Mouse (Mus musculus) limb, embryonic 12.5 days (tissue): ENCODE measurements around the gene Psd. TPM values are rescaled to one million over a fixed set of nuclear protein-coding genes. Genes with fewer than 3 reads are reported as not detected.

Experiments
- ATAC-seq: fragments of 200-750 bp; cut with Nextera tagmentation; 2 replicates; pipeline ENCODE4 v1.8.0; 2017; ENCODE audit warnings: low read depth, moderate TSS enrichment; ENCODE audit not compliant: insufficient number of reproducible peaks, insufficient read depth, low FRiP score, low TSS enrichment
- H3K27ac ChIP-seq: fragments of 300-500 bp; sonication (generic); 2 replicates; pipeline ENCODE4 v1.5.1; 2016; ENCODE audit warnings: mild to moderate bottlenecking, moderate library complexity
- H3K27me3 ChIP-seq: fragments of 300-500 bp; sonication (generic); 2 replicates; pipeline ENCODE4 v1.6.1; 2016; ENCODE audit warnings: mild to moderate bottlenecking, moderate library complexity
- H3K36me3 ChIP-seq: fragments of 300-500 bp; sonication (generic); 2 replicates; pipeline ENCODE4 v1.6.1; 2016; ENCODE audit warnings: mild to moderate bottlenecking, moderate library complexity
- H3K4me1 ChIP-seq: fragments of 300-500 bp; sonication (generic); replicated peaks from 2 replicates; pipeline ENCODE4 v1.6.1; 2016
- H3K4me2 ChIP-seq: fragments of 300-500 bp; sonication (generic); 2 replicates; pipeline ENCODE4 v1.6.1; 2016; ENCODE audit warnings: mild to moderate bottlenecking, moderate library complexity
- H3K4me3 ChIP-seq: fragments of 300-500 bp; sonication (generic); replicated peaks from 2 replicates; pipeline ENCODE4 v1.5.1; 2016; ENCODE audit warnings: mild to moderate bottlenecking
- H3K9ac ChIP-seq: fragments of 300-500 bp; sonication (generic); replicated peaks from 2 replicates; pipeline ENCODE4 v1.6.1; 2016; ENCODE audit warnings: mild to moderate bottlenecking, moderate library complexity
- H3K9me3 ChIP-seq: fragments of 300-500 bp; sonication (generic); 2 replicates; pipeline ENCODE4 v1.6.1; 2016; ENCODE audit warnings: mild to moderate bottlenecking, moderate library complexity
- WGBS: fragments of 180-500 bp; shearing (Covaris S2); methylation state at CpG from one replicate; pipeline ENCODE4 v1.1.7; 2016; 5-methylcytosine and 5-hydroxymethylcytosine counted together
- polyA plus RNA-seq: library from polyadenylated mRNA; unstranded; fragments of >200 nt; fragmentation: Nextera tagmentation; extraction: Ambion mirVana; gene quantifications from 2 replicates; pipeline ENCODE4 v1.2.1, GENCODE M21; 2016

Gene Psd
- polyA plus RNA-seq, result 2.8 and 3.0 TPM in 2 replicates

GRCm38 (mm10) chr19:46326756-46327305, at the start of gene Psd:
Gene Psd, minus strand, starts transcription at chr19:46327156.
- Histone ChIP-seq H3K9me3 (no peaks in the 10 kb centered on the region), H3K9ac (peak within 1 kb of the TSS; percentile 73), H3K4me2 (peak within 1 kb of the TSS; percentile 99), H3K4me3 (peak within 1 kb of the TSS; percentile 69), H3K27me3 (peaks cover 68% of the 10 kb centered on the region), H3K4me1 (peaks cover 33% of the 10 kb centered on the region), H3K27ac (peak within 1 kb of the TSS; percentile 84; the same call in 1 of the 2 replicates), H3K36me3 (peaks cover 15% of the 10 kb centered on the region)
- no peak for ATAC-seq
- WGBS, result under 1% methylated on average over 35 of the region's 35 CpGs

GRCm38 (mm10) chr19:46375891-46376290, 48.9 kb upstream of the Psd start:
- H3K36me3 ChIP-seq, result peaks cover 48% of the 10 kb centered on the region
- no peaks in the 10 kb centered on the region for H3K9me3 ChIP-seq
- WGBS, result 52% methylated on average over 4 of the region's 4 CpGs
- no peak overlapping the region for H3K4me2 ChIP-seq
- ATAC-seq, result no peak
- H3K9ac ChIP-seq, result no peak overlapping the region
- no peak overlapping the region for H3K27ac ChIP-seq
- H3K27me3 ChIP-seq, result no peaks in the 10 kb centered on the region
- no peak overlapping the region for H3K4me3 ChIP-seq
- H3K4me1 ChIP-seq, result no peaks in the 10 kb centered on the region

- ATAC-seq, result no peak
- H3K27me3 ChIP-seq, result no peaks in the 10 kb centered on the region
- WGBS, result 74% methylated on average over 5 of the region's 5 CpGs
- H3K27ac ChIP-seq, result no peak overlapping the region
- H3K9me3 ChIP-seq, result no peaks in the 10 kb centered on the region
- no peak overlapping the region for H3K4me3 ChIP-seq
- peaks cover 44% of the 10 kb centered on the region for H3K36me3 ChIP-seq
- no peaks in the 10 kb centered on the region for H3K4me1 ChIP-seq
- no peak overlapping the region for H3K9ac ChIP-seq
- no peak overlapping the region for H3K4me2 ChIP-seq
Measured at GRCm38 (mm10) chr19:46375489-46375888, 48.5 kb upstream of the Psd start.

- no peak overlapping the region for H3K9ac ChIP-seq
- H3K27ac ChIP-seq, result 0 out of 2 replicates have a peak overlapping the region, but pooled peaks have one; percentile 12
- peaks cover 35% of the 10 kb centered on the region for H3K36me3 ChIP-seq
- H3K4me2 ChIP-seq, result no peak overlapping the region
- no peaks in the 10 kb centered on the region for H3K9me3 ChIP-seq
- 51% methylated on average over 21 of the region's 21 CpGs for WGBS
- no peak overlapping the region for H3K4me3 ChIP-seq
- H3K27me3 ChIP-seq, result no peaks in the 10 kb centered on the region
- ATAC-seq, result no peak
- no peaks in the 10 kb centered on the region for H3K4me1 ChIP-seq
Measured at GRCm38 (mm10) chr19:46374477-46375088, 47.6 kb upstream of the Psd start.

- Histone ChIP-seq H3K36me3 (no peaks in the 10 kb centered on the region), H3K9me3 (no peaks in the 10 kb centered on the region), H3K4me1 (no peaks in the 10 kb centered on the region), H3K4me3 (no peak overlapping the region), H3K4me2 (no peak overlapping the region), H3K27ac (no peak overlapping the region), H3K9ac (no peak overlapping the region), H3K27me3 (no peaks in the 10 kb centered on the region)
- WGBS, result 30% methylated on average over 4 of the region's 4 CpGs
- no peak for ATAC-seq
Measured at GRCm38 (mm10) chr19:46369204-46369603, 42.2 kb upstream of the Psd start.

GRCm38 (mm10) chr19:46367798-46368590, 41.0 kb upstream of the Psd start:
- Histone ChIP-seq H3K27me3 (no peaks in the 10 kb centered on the region), H3K9me3 (no peaks in the 10 kb centered on the region), H3K4me1 (no peaks in the 10 kb centered on the region), H3K4me3 (no peak overlapping the region), H3K27ac (no peak overlapping the region), H3K4me2 (no peak overlapping the region), H3K9ac (no peak overlapping the region), H3K36me3 (no peaks in the 10 kb centered on the region)
- WGBS, result 83% methylated on average over 22 of the region's 23 CpGs
- ATAC-seq, result no peak

- ATAC-seq, result no peak
- Histone ChIP-seq H3K27me3 (peaks cover 8% of the 10 kb centered on the region), H3K9ac (no peak overlapping the region), H3K36me3 (no peaks in the 10 kb centered on the region), H3K9me3 (no peaks in the 10 kb centered on the region), H3K27ac (no peak overlapping the region), H3K4me2 (no peak overlapping the region), H3K4me1 (no peaks in the 10 kb centered on the region), H3K4me3 (no peak overlapping the region)
- WGBS, result 84% methylated on average over 11 of the region's 11 CpGs
Measured at GRCm38 (mm10) chr19:46363294-46364009, 36.5 kb upstream of the Psd start.

GRCm38 (mm10) chr19:46362104-46362503, 35.1 kb upstream of the Psd start:
- Histone ChIP-seq H3K36me3 (no peaks in the 10 kb centered on the region), H3K4me2 (no peak overlapping the region), H3K9me3 (no peaks in the 10 kb centered on the region), H3K27me3 (peaks cover 21% of the 10 kb centered on the region), H3K4me1 (0 out of 2 replicates have a peak, but pooled peaks cover 4% of the 10 kb centered on the region), H3K9ac (no peak overlapping the region), H3K4me3 (no peak overlapping the region), H3K27ac (no peak overlapping the region)
- no peak for ATAC-seq
- 89% methylated on average over 8 of the region's 8 CpGs for WGBS

- H3K4me2 ChIP-seq, result no peak overlapping the region
- WGBS, result 65% methylated on average over 4 of the region's 4 CpGs
- peaks cover 11% of the 10 kb centered on the region; the same call in 1 of the 2 replicates for H3K4me1 ChIP-seq
- ATAC-seq, result no peak
- H3K27ac ChIP-seq, result no peak overlapping the region
- H3K27me3 ChIP-seq, result peaks cover 28% of the 10 kb centered on the region
- no peaks in the 10 kb centered on the region for H3K9me3 ChIP-seq
- H3K9ac ChIP-seq, result no peak overlapping the region
- H3K36me3 ChIP-seq, result no peaks in the 10 kb centered on the region
- H3K4me3 ChIP-seq, result no peak overlapping the region
Measured at GRCm38 (mm10) chr19:46358381-46358780, 31.4 kb upstream of the Psd start.

- peak overlapping the region; percentile 84 for H3K4me2 ChIP-seq
- WGBS, result 19% methylated on average over 25 of the region's 25 CpGs
- H3K4me1 ChIP-seq, result peaks cover 11% of the 10 kb centered on the region; the same call in 1 of the 2 replicates
- no peak for ATAC-seq
- no peaks in the 10 kb centered on the region for H3K9me3 ChIP-seq
- H3K4me3 ChIP-seq, result peak overlapping the region; percentile 52
- H3K27me3 ChIP-seq, result peaks cover 28% of the 10 kb centered on the region
- peak overlapping the region; percentile 60; the same call in 1 of the 2 replicates for H3K9ac ChIP-seq
- no peaks in the 10 kb centered on the region for H3K36me3 ChIP-seq
- H3K27ac ChIP-seq, result no peak overlapping the region
Measured at GRCm38 (mm10) chr19:46357344-46358280, 30.7 kb upstream of the Psd start.
